Mouse (Mus musculus): ENCODE measurements around the gene H1f0. TPM values are rescaled to one million over a fixed set of nuclear protein-coding genes. Genes with fewer than 3 reads are reported as not detected.
A peak's percentile ranks its signal among the peaks of the same experiment; 100 is the strongest.
"Not testable (repeated sequence)": the region's sequence is repeated elsewhere in the genome, so short reads cannot be mapped to it uniquely, and the experiment has no call there.

The H1f0 gene
- polyA plus RNA-seq, 1 experiment from 2014 or later: 238 TPM

GRCm38 (mm10) chr15:79000357-79000791 is 27.9 kb upstream of the H1f0 start:
- no peak overlapping the region for H3K4me3 ChIP-seq (ENCODE audit: low read depth, low read length)
- H3K27ac ChIP-seq (ENCODE audit: low read depth, low read length): no peak overlapping the region
- no peaks in the 10 kb centered on the region for H3K4me1 ChIP-seq (ENCODE audit: control insufficient read depth, insufficient read depth, low read length)
- no peaks in the 10 kb centered on the region for H3K27me3 ChIP-seq (replicated peaks; ENCODE audit: control insufficient read depth, insufficient read depth, low read length)
- no peak overlapping the region for H3K4me2 ChIP-seq (ENCODE audit: low read length)
- DNase-seq (ENCODE audit: low spot score) (no peak), ATAC-seq (no peak)
- H3K36me3 ChIP-seq (ENCODE audit: control insufficient read depth, insufficient read depth, low read length): peaks cover 72% of the 10 kb centered on the region
- no peak overlapping the region for H3K9ac ChIP-seq (ENCODE audit: low read length)
- WGBS: 85% methylated on average over 7 of the region's 7 CpGs
- no peaks in the 10 kb centered on the region for H3K9me3 ChIP-seq (replicated peaks; ENCODE audit: control insufficient read depth, low read length)

- Histone ChIP-seq H3K9me3 (replicated peaks; ENCODE audit: control insufficient read depth, low read length) (no peaks in the 10 kb centered on the region), H3K4me2 (ENCODE audit: low read length) (no peak overlapping the region), H3K36me3 (ENCODE audit: control insufficient read depth, insufficient read depth, low read length) (peaks cover 72% of the 10 kb centered on the region), H3K4me1 (ENCODE audit: control insufficient read depth, insufficient read depth, low read length) (no peaks in the 10 kb centered on the region), H3K27ac (ENCODE audit: low read depth, low read length) (no peak overlapping the region), H3K4me3 (ENCODE audit: low read depth, low read length) (no peak overlapping the region), H3K9ac (ENCODE audit: low read length) (no peak overlapping the region), H3K27me3 (replicated peaks; ENCODE audit: control insufficient read depth, insufficient read depth, low read length) (no peaks in the 10 kb centered on the region)
- ATAC-seq (no peak), DNase-seq (ENCODE audit: low spot score) (no peak)
- 93% methylated on average over 5 of the region's 5 CpGs for WGBS
Measured at GRCm38 (mm10) chr15:79001559-79001958, 26.7 kb upstream of the H1f0 start.

- Histone ChIP-seq H3K36me3 (ENCODE audit: control insufficient read depth, insufficient read depth, low read length) (peaks cover 74% of the 10 kb centered on the region), H3K4me2 (ENCODE audit: low read length) (no peak overlapping the region)
Measured at GRCm38 (mm10) chr15:79002036-79002435, 26.2 kb upstream of the H1f0 start.

GRCm38 (mm10) chr15:79003079-79003478 is 25.2 kb upstream of the H1f0 start:
- Histone ChIP-seq H3K4me2 (ENCODE audit: low read length) (no peak overlapping the region), H3K36me3 (ENCODE audit: control insufficient read depth, insufficient read depth, low read length) (peaks cover 77% of the 10 kb centered on the region), H3K27ac (ENCODE audit: low read depth, low read length) (no peak overlapping the region), H3K4me3 (ENCODE audit: low read depth, low read length) (no peak overlapping the region), H3K4me1 (ENCODE audit: control insufficient read depth, insufficient read depth, low read length) (no peaks in the 10 kb centered on the region), H3K9me3 (replicated peaks; ENCODE audit: control insufficient read depth, low read length) (no peaks in the 10 kb centered on the region), H3K9ac (ENCODE audit: low read length) (no peak overlapping the region), H3K27me3 (replicated peaks; ENCODE audit: control insufficient read depth, insufficient read depth, low read length) (no peaks in the 10 kb centered on the region)
- ATAC-seq (no peak), DNase-seq (ENCODE audit: low spot score) (no peak)
- WGBS: 93% methylated on average over 3 of the region's 3 CpGs

More at GRCm38 (mm10) chr15:79002036-79002435, 26.2 kb upstream of the H1f0 start:
- Histone ChIP-seq H3K9me3 (replicated peaks; ENCODE audit: control insufficient read depth, low read length) (no peaks in the 10 kb centered on the region), H3K4me1 (ENCODE audit: control insufficient read depth, insufficient read depth, low read length) (no peaks in the 10 kb centered on the region), H3K27me3 (replicated peaks; ENCODE audit: control insufficient read depth, insufficient read depth, low read length) (no peaks in the 10 kb centered on the region), H3K4me3 (ENCODE audit: low read depth, low read length) (no peak overlapping the region), H3K27ac (ENCODE audit: low read depth, low read length) (no peak overlapping the region), H3K9ac (ENCODE audit: low read length) (no peak overlapping the region)
- ATAC-seq (no peak), DNase-seq (ENCODE audit: low spot score) (no peak)
- 56% methylated on average over 18 of the region's 19 CpGs for WGBS

GRCm38 (mm10) chr15:79005581-79005980 is 22.7 kb upstream of the H1f0 start:
- 89% methylated on average over 9 of the region's 9 CpGs for WGBS
- H3K36me3 ChIP-seq (ENCODE audit: control insufficient read depth, insufficient read depth, low read length): peaks cover 67% of the 10 kb centered on the region
- no peak for ATAC-seq

GRCm38 (mm10) chr15:79006638-79007037 is 21.6 kb upstream of the H1f0 start:
- Histone ChIP-seq H3K4me2 (ENCODE audit: low read length) (no peak overlapping the region), H3K36me3 (ENCODE audit: control insufficient read depth, insufficient read depth, low read length) (peaks cover 56% of the 10 kb centered on the region), H3K9me3 (replicated peaks; ENCODE audit: control insufficient read depth, low read length) (no peaks in the 10 kb centered on the region), H3K27me3 (replicated peaks; ENCODE audit: control insufficient read depth, insufficient read depth, low read length) (no peaks in the 10 kb centered on the region), H3K9ac (ENCODE audit: low read length) (no peak overlapping the region), H3K27ac (ENCODE audit: low read depth, low read length) (no peak overlapping the region), H3K4me3 (ENCODE audit: low read depth, low read length) (no peak overlapping the region), H3K4me1 (ENCODE audit: control insufficient read depth, insufficient read depth, low read length) (no peaks in the 10 kb centered on the region)
- peak; percentile 39 for DNase-seq (ENCODE audit: low spot score)
- ATAC-seq: 0 out of 2 replicates have a peak, but pooled peaks have one; percentile 34
- 71% methylated on average over 3 of the region's 3 CpGs for WGBS

More at GRCm38 (mm10) chr15:79005581-79005980, 22.7 kb upstream of the H1f0 start:
- Histone ChIP-seq H3K9ac (ENCODE audit: low read length) (no peak overlapping the region), H3K27ac (ENCODE audit: low read depth, low read length) (no peak overlapping the region), H3K4me2 (ENCODE audit: low read length) (no peak overlapping the region), H3K9me3 (replicated peaks; ENCODE audit: control insufficient read depth, low read length) (no peaks in the 10 kb centered on the region), H3K4me1 (ENCODE audit: control insufficient read depth, insufficient read depth, low read length) (no peaks in the 10 kb centered on the region), H3K4me3 (ENCODE audit: low read depth, low read length) (no peak overlapping the region), H3K27me3 (replicated peaks; ENCODE audit: control insufficient read depth, insufficient read depth, low read length) (no peaks in the 10 kb centered on the region)
- no peak for DNase-seq (ENCODE audit: low spot score)

GRCm38 (mm10) chr15:79007059-79007458 is 21.2 kb upstream of the H1f0 start:
- peaks cover 52% of the 10 kb centered on the region for H3K36me3 ChIP-seq (ENCODE audit: control insufficient read depth, insufficient read depth, low read length)
- DNase-seq (ENCODE audit: low spot score) (no peak), ATAC-seq (no peak)
- 91% methylated on average over 5 of the region's 5 CpGs for WGBS
- H3K4me3 ChIP-seq (ENCODE audit: low read depth, low read length): no peak overlapping the region
- H3K4me1 ChIP-seq (ENCODE audit: control insufficient read depth, insufficient read depth, low read length): no peaks in the 10 kb centered on the region
- H3K27ac ChIP-seq (ENCODE audit: low read depth, low read length): no peak overlapping the region
- H3K9ac ChIP-seq (ENCODE audit: low read length): no peak overlapping the region
- no peaks in the 10 kb centered on the region for H3K27me3 ChIP-seq (replicated peaks; ENCODE audit: control insufficient read depth, insufficient read depth, low read length)
- no peak overlapping the region for H3K4me2 ChIP-seq (ENCODE audit: low read length)
- H3K9me3 ChIP-seq (replicated peaks; ENCODE audit: control insufficient read depth, low read length): no peaks in the 10 kb centered on the region

- H3K9me3 ChIP-seq (replicated peaks; ENCODE audit: control insufficient read depth, low read length); H3K4me3 ChIP-seq (ENCODE audit: low read depth, low read length); ATAC-seq; H3K27me3 ChIP-seq (replicated peaks; ENCODE audit: control insufficient read depth, insufficient read depth, low read length); H3K9ac ChIP-seq (ENCODE audit: low read length); H3K27ac ChIP-seq (ENCODE audit: low read depth, low read length); H3K4me2 ChIP-seq (ENCODE audit: low read length); H3K4me1 ChIP-seq (ENCODE audit: control insufficient read depth, insufficient read depth, low read length); DNase-seq (ENCODE audit: low spot score): not testable (repeated sequence)
- WGBS: 90% methylated on average over 6 of the region's 6 CpGs
- H3K36me3 ChIP-seq (ENCODE audit: control insufficient read depth, insufficient read depth, low read length): peaks cover 44% of the 10 kb centered on the region
Measured at GRCm38 (mm10) chr15:79007836-79008235, 20.4 kb upstream of the H1f0 start.

GRCm38 (mm10) chr15:79009734-79010133 is 18.5 kb upstream of the H1f0 start:
- 70% methylated on average over 5 of the region's 5 CpGs for WGBS
- ATAC-seq (no peak), DNase-seq (ENCODE audit: low spot score) (no peak)
- Histone ChIP-seq H3K9me3 (replicated peaks; ENCODE audit: control insufficient read depth, low read length) (no peaks in the 10 kb centered on the region), H3K27ac (ENCODE audit: low read depth, low read length) (no peak overlapping the region), H3K4me3 (ENCODE audit: low read depth, low read length) (no peak overlapping the region), H3K36me3 (ENCODE audit: control insufficient read depth, insufficient read depth, low read length) (peaks cover 25% of the 10 kb centered on the region), H3K27me3 (replicated peaks; ENCODE audit: control insufficient read depth, insufficient read depth, low read length) (no peaks in the 10 kb centered on the region), H3K4me1 (ENCODE audit: control insufficient read depth, insufficient read depth, low read length) (peaks cover 3% of the 10 kb centered on the region; the same call in 1 of the 2 replicates), H3K9ac (ENCODE audit: low read length) (no peak overlapping the region), H3K4me2 (ENCODE audit: low read length) (no peak overlapping the region)

Measured in forebrain, embryonic 14.5 days (tissue).